Mouse (Mus musculus) adrenal gland, postnatal 25 days (tissue): ENCODE results near the gene Cpt1a. TPM values are rescaled to one million over a fixed set of nuclear protein-coding genes. Genes with fewer than 3 reads are reported as not detected.

ENCODE experiments used
- DNase-seq: peaks from one replicate; pipeline ENCODE4 v3.0.0; 2021; ENCODE audit warnings: mixed read lengths
- microRNA-seq, 2 experiments: library from miRNA; unstranded; fragments of <30 nt; microRNA quantifications; one replicate each; pipeline ENCODE4 v1.2.0; 2021
- total RNA-seq: library from RNA; stranded (reverse); gene quantifications from 2 replicates; pipeline ENCODE4 v1.2.3, GENCODE M21; 2021

Gene Cpt1a
- total RNA-seq, 1 experiment from 2014 or later: 423 TPM

- no peak for DNase-seq
Measured at GRCm38 (mm10) chr19:3428057-3428830, 106.1 kb downstream of the Cpt1a start.

DNA sequence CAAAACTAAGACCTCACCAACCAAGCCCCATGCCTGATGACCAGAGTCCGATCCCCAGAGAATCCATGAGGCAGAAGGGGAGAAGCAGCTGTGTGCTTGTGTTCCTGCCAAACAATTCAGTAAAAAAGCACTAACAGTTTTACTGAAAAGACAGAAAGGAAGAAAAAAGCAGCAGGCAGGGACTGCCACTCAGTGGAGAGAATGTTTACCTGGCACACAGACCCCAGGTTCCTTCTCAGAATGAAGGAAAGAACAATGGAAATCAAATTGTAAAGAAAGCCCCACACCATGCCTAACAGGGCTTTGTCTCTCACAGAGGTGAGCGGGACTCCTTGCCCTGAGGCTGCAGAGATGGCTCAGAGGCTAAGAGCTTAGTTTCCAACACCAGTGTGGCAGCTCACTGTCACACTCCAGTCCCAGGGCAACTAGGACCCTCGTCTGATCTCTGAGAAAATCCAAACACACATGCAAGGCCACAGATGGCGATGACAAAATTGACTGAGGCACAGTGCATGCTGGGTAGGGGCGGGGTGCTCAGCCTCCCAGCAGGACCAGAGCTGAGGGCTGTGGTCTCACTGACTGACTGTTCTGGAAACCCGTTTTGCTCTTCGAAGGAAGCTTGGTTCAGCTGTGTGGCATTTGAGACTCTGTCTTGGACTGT, 107.2 kb downstream of the Cpt1a start:
- DNase-seq: no peak

- DNase-seq: no peak
Measured at GRCm38 (mm10) chr19:3431066-3431465, 108.9 kb downstream of the Cpt1a start.

- no peak for DNase-seq
Measured at GRCm38 (mm10) chr19:3431969-3432368, 109.8 kb downstream of the Cpt1a start.

GRCm38 (mm10) chr19:3434124-3434523, 112.0 kb downstream of the Cpt1a start:
- DNase-seq: no peak

GRCm38 (mm10) chr19:3434641-3435040, 112.5 kb downstream of the Cpt1a start:
- DNase-seq: no peak

Small RNA genes within 50 kb of the gene (microRNA-seq; reads per million reads assigned to microRNA genes)
- gene Mir6984: 0 reads per million in 2 experiments

Other genes with a start within 250 kb of the Cpt1a start
- gene Mrpl21, start 39.4 kb upstream of the Cpt1a start, total RNA-seq: 67.9 and 69.7 TPM in 2 replicates
- 6.4 and 9.1 TPM in 2 replicates for gene Ighmbp2, start 39.3 kb upstream of the Cpt1a start, total RNA-seq
- gene Tesmin, start 66.5 kb downstream of the Cpt1a start, total RNA-seq: 0.52 and 0.97 TPM in 2 replicates
- gene Gal, start 92.2 kb downstream of the Cpt1a start, total RNA-seq: 37.1 and 44.4 TPM in 2 replicates